Comparison of ENCODE assay signal across 14 mouse cellular contexts in the genomic region with DNA sequence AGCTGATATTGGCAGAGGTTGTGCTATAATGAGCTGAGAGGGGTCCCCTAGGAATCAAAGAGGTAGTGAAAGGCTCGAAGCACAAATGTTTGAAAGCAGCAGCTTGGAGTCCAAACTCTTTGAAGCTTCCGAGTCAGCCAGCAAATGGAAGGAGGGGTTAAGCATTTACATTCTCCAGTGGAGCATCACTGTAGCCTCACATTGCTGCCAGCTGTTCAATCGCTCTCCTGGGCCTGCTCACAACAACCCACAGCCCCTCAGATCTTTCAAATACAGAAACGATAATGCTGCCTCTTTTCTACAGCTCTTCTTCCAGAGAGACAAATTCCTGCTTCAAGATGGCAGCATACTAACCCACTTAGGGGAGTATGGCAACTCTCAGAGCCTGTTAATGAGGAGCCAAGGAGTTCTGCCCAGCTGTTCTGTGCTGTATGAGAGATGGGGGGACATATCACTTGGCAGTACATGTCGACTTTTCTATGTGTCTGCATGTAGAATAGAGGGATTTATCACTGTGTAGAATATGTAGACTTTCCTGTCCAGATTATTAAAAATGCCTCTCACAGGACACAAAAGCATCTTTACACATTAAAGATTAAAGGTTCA.
"Had no signal": no experiment of that assay in that cellular context is flagged by ENCODE, and none has a peak within 500 bp of the region (broad histone marks: within the 10 kb centered on the region; RNA-seq: fewer than 3 reads in every experiment).

No protein-coding gene starts in this region.

- H3K4me2 ChIP-seq: liver, embryonic 13.5 days had no signal

- ATAC-seq: intestine, postnatal 0 days had no signal

- H3K27me3 ChIP-seq: liver, embryonic 13.5 days had no signal

- H3K27ac ChIP-seq: kidney, postnatal 0 days; left cerebral cortex, adult 2 months; liver, embryonic 13.5 days had no signal

- H3K36me3 ChIP-seq: liver, embryonic 13.5 days had no signal

- H3K4me1 ChIP-seq: liver, embryonic 13.5 days had no signal

- H3K9ac ChIP-seq: liver, embryonic 13.5 days had no signal

- H3K9me3 ChIP-seq: liver, embryonic 13.5 days had no signal

- DNase-seq: kidney, adult 2 months; kidney, postnatal 36 days; layer of hippocampus, postnatal 36 days; liver, embryonic 13.5 days; lung, adult 2 months; lung, postnatal 14 days; lung, postnatal 4 days; retina, postnatal 1 day; right cerebral cortex, postnatal 25 days; thymus, adult 18-20 months; thymus, postnatal 36 days had no signal

- H3K4me3 ChIP-seq: left cerebral cortex, adult 2 months; liver, embryonic 13.5 days had no signal
